Mouse (Mus musculus) Muller cell, postnatal 12 days (primary cell): ENCODE measurements around the gene Nmur2.

Source experiments
- DNase-seq: peaks from one replicate; pipeline ENCODE4 v3.0.0-alpha.2; 2015; ENCODE audit errors: inconsistent ontology term

Nmur2 gene

DNA sequence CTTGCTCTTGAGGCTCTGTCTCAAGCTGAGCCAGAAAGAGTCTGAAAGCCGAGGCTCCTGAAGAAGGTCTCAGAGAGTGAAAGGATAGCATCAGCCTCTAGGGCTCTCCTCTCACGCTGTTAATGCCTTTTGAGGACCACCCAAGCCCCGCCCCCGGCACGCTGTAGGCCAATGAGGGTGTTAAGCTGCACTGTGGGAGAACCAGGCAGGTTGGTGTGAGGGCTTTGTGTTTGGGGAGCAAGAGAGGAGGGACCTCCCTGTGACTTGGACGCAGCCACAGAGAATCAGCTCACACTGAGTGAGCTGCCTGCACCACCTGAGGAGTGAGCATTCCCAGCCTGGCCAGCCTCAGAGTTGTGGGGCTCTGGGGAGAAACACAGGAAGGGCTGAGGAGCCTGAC lies at the start of gene Nmur2:
Gene Nmur2, minus strand, starts transcription at position 94 of the 400 bp plus-strand sequence.
- DNase-seq: no peak

DNA sequence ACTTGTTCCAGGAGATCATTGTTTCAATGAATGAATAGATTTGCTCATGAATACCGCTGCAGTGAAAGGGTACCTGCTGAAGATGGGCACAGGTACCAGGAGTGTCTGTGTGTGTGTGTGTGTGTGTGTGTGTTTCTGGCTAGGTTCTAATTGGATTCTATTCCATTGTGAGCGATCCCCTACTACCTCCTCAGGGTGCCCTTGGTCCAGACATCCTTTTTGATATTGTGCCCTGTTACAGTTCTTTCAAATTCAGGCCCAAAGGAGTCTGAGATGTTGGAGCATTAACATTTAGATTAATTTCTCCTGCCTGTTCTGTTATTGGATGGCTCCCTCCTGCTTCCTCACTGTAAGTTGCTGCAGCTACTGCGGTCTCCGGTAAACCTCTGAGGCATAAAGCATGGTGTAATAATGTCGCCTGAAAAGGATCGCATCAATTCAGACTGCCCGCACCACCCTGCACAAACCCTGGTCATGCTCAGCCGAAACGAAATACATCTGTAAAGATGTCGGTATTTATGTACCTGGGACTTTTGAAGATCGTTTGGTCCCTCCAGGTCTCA lies 48.4 kb upstream of the Nmur2 start:
- no peak for DNase-seq

DNA sequence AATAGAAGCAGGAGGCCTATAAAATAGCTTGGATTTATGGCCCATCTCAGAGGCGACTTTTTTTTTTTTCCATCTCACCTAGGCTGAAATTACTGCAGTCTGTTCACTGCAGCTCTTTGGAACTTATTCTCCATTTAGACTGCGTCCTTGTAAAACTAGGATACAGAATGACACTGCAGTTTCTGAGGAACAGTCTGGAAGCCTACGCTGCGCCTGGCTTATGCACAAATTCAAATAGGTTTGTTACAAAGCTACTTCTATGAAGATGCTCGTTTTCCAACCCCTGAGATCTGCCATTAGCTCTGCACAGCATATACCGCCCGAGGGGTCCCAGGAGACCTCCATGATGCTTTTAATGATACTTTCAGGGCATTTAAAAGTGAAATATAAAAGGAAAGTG lies 31.3 kb upstream of the Nmur2 start:
- DNase-seq: no peak

DNA sequence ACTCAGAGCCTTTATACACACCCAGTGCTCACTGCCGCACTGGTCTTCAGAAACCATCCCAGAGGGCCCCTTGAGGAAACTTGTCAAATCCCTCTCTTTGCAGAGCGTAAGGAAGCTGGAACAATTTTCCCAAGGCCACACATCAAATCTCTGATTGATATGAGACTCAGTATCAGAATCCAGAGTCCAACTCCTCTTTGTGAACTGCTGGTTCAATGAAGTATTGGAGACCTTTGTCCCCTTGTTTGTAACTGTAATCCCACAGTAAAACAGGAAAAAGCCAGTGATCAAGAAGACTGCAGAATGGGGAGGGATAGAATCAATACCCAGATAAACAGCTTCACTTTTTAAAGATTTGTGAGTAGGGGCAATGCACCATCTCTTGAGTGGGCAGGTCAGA lies 28.8 kb upstream of the Nmur2 start:
- no peak for DNase-seq

DNA sequence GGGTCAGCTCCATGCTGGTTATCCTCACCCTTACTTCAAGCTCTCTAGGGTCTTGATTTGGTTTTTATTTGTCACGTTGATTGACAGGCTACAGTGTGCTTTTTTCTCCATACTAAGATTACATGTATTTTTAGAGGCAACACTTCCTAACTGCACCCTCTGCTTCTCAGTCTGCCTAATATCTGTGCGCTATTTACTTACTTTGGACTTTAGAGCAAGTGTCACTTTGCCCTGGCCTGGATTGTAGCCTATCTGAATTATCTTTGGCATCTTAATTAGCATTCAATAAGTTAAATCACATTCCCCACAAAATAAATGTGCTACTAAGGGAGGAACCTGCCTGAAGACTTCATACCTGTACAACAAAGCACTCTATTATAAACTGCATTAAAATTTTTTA lies 24.3 kb upstream of the Nmur2 start:
- DNase-seq: no peak

DNA sequence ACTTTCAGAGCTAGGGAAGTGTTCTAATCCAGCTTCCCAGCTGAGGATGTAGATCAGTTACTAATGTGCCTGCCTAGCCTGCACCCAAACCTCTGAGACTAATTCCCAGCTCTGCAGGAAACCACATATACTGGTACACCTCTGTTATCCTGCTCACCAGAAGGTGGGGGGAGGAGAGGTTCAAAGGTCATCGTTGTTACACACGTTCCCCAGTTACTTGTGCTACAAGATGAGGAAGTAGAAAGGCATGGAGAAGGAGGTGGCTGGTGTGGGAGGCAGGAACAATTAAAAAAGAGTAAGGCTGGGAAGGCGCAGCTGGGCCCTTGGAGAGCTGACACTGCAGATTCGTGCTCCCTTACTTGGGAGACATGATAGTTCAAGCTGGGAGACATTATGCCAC lies 23.8 kb upstream of the Nmur2 start:
- no peak for DNase-seq

DNA sequence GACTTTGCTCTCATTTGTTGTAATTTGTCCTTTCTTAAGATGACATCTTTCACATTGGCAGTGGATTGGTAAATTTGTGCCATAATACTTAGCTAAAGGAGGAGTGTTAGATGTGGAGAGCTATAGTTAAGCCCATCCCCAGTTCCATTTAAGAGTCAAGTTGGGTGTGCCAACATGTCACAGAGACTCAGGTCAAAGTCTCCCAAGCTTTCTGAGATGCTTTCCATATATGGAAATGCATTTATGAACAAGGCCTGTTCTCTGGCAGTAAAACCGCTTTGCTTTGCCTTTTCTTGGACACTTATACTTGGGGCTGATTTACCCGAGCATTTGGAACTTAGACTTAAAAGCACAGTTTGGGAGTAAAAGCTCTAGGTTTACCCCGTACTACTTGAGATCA lies 18.4 kb upstream of the Nmur2 start:
- DNase-seq: no peak

DNA sequence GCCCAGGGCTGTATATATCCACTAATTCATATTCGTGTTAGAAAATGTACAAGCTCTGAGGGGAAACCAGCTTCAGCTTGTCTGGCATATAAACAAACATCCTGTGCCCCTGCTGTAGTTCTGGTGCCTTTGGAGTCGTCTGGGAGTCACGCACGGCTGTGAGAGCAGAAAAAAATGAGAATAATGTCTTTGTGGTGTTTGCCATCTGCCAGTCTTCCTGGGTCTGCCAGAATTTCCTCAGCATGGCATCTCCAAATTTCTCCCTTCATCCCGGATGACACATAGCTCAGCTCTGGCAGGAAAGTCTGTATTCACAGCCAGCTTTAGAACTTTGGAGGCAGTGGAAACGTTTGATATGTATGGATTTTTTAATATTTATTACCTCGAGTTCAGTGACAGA lies 13.6 kb upstream of the Nmur2 start:
- peak; percentile 21 for DNase-seq

DNA sequence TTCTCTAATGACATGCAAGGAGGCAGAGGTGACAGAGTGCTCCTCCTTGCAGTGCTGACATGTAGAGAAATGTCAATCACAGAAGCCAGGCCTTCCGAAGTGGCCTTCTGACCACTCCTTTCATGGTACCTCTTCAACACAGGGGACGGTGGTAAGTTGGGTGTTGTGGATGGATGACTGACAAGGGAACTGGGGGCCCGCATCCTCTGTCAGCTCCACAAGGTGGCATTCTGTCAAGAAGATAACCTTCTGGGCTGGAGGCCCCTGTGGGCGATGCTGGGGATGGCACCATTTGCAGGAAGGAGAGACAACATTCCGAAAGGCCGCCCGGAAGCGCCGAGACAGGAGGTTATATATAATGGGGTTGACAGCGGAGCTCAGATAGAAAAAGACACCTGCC lies 14.0 kb downstream of the Nmur2 start:
- DNase-seq: no peak

DNA sequence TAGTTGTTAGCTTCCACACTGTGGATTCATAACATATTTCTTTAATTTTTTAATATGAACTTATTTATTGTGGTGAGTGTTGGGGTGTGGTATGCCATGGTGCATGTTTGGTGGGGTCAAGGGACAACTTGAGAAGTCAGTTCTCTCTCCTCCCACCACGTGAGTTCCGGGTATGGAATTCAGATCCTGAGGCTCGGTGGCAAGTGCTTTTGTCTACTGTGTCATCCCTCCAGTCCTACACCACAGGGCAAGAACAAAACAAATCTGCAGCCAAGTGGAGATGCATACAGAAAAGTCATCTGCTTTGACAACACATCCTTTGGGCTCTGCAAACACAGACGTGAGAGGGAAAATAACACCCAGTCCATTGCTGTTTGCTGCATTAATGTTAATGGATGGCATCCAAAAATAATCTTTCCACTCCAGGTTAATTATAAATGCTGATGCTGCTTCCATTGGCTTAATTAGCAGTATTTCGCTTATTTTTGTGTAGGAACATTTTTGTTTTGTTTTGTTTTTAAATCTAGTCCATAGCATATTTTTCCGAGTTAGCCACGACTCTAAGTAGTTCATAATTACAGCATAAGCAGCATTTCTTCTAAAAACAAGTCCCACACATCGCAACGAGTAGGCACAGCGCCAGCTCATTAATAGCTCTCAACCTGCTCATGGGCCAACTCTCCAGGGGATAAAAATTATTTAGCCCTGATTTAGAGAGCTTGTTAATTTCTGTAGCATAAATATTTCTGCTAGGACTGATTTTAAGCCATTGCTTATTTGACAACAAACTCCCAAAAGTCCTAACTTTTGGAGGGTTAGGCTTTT lies 14.9 kb downstream of the Nmur2 start:
- peak; percentile 57 for DNase-seq

DNA sequence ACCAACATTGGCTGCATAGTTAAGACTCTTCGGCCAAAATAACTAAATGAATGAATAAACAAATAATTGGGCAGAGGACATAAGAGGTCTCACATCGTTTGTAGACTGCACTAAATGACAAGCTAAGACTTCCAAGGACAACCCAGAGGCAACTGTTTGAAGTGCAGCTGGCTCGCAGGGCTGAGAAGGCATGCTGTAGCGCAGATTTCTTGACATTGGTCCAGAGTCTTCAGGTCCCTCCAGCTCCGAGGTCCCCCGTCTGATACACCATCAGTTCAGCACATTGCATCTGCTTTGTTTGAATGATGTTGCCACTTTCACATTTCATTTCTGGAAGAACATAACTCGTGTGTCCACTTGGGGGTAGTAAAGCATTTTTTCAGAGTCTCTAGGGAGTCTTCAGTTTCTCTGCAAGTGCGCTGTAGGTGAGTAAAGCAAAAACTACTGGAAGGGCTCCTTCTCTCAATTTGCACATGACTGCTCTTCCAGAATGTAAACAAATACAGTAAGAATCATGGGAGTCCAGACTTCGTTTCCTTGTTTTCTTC lies 27.2 kb downstream of the Nmur2 start:
- peak; percentile 2 for DNase-seq

DNA sequence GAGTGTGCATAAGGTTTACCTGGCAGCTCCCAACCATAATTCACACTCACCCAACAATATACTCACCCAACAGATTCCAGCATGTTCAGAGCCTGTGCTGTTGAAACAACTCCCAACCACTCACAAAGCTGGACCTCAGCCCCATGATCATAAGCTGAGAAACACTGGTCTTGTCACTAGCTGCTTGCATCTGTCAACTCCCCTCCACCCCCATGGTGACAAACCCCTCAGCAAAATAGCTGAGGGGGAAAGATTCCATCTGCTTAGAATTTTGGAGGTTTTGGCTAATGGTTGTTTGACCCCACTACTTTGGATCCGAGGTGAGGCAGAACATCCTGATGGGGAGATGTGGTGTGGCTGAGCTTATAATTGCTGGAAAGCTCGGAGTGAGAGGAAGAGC lies 28.4 kb downstream of the Nmur2 start:
- DNase-seq: no peak

DNA sequence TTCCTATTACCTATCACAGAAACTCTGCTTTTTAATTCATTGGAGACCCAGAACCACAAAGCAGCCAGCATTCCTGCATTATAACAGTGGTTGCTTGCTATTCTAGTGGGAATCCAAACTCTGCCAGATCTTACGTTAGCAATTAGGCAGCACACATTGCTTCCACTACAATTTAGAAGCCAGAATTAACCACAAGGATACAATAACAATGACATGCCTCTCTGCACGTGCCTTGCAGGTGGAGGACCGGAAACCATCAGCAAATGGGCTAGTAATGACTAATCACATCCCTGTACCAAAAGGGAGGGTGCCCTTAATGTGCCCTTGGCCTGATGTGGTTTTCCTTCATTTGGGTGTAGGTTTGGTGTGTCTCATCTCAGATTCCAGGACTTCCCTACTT lies 32.5 kb downstream of the Nmur2 start:
- DNase-seq: peak; percentile 83

DNA sequence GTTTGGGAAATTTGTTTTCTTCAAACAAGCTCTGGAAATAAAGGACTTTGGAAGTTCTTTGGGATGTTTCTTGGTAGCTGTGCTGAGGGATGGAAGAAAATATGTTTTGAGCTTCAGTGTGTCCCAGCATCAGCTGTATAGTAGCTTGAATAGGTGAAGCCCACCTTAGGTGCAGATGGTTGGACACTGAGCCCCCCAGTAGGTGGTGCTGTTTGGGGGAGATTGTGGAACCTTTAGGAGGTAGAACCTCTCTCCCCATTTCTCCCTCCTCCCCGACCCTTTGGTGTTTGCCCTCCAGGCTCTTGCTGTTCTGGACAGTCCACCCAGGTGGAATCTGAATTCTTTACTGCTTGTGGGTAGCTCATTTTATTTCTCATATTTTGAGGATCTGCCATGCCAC lies 48.0 kb downstream of the Nmur2 start:
- DNase-seq: no peak

DNA sequence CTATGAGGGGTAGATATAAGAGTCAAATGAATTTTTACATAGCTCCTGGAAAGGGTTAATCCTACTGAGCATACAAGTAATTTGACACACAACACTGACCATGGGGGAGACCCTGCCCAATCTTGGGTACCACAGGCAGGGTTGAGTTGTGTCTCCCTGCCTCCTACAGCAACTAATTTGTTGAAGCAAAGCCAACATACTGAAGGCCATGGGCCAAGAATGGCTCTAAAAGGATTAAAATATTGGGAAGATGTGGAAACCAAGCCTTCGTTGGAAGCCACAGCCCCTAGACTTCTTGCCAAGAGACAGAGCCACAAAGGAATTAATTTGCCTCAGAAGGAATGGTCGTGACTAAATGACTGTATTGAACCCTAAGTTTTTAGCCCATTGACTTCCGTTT lies 48.7 kb downstream of the Nmur2 start:
- no peak for DNase-seq

DNA sequence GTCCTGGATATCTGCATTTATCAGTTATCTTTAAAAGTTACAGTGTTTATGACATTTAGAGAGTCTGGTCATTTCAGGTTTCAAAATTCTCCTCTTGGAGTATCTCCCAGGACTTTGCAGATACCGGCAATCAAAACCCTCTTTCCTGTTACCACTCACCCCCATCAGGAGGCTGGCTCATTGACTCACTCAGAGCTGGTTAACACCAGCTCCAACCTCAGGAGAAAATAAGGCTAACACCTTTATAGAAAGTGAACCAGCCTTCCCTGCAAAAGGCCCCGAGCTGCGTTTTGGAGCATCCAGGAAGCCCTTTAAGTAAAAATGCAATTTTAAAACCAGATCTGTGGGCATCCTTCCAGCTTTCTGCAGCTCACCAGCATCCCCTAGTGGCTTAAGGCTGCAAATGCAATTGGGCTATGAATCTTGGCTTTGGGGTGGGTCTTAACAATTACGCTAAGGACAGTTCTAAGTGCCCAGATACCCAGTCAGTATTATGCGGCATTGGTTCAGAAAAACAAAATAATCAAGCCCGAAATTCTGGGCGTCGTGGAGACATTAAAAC lies 49.2 kb downstream of the Nmur2 start:
- DNase-seq: peak; percentile 11

DNA sequence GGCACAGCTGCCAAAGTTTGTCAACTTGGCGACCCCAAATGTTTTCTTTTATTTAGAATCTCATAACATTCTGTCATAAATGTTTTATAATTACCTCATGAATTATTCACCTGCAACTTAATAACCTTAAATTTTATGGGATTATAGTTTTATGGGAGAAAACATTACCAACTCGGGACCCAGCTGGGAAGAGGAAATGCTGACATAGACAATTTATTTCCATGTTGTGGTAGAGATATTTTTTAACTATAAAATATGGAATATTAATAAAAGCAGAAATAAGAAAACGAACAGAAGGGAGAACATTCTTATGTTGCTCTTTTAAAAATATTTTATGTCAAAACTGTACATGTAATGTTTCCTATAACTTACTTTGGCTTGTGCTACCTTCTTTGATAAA lies 56.2 kb downstream of the Nmur2 start:
- DNase-seq: no peak

DNA sequence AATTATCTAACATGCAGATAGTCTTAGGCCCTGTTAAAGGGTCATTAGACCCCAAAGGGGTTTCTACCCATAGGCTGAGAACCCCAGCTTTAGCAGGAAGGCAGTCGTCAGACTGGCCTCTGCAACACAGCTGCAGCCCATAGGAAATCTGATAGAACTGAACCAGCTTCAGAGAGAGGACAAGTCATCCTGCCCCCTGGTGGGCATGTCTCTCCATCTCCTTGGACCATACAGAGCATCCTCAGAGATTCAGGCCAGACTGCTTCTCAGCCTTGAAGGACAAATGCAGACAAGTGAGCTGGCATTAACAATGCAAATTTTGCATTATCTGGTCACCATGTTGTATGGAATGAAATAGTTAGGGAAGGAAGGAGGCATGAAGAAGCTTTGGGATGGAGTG lies 59.2 kb downstream of the Nmur2 start:
- no peak for DNase-seq

DNA sequence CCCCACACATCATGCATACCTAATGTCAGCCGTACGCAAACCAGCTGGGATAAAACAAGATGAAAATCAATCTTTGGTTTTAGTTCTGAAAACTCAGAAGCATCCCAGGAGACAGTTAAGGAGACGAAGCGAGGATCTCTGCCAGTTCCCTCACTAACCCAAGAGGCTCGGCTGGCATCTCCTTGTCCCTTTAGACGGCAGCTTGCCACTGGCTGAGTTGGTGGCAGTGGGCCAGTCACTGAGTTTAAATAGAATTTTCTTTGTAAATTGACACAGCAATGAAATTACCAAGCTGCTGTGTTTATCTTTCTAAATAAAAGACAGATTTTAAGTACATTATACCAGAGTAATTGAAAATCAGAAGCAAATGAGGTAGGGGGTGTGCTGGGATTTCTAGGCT lies 62.7 kb downstream of the Nmur2 start:
- no peak for DNase-seq
